Mouse (Mus musculus): ENCODE data around the gene Nfkbie.

DNA sequence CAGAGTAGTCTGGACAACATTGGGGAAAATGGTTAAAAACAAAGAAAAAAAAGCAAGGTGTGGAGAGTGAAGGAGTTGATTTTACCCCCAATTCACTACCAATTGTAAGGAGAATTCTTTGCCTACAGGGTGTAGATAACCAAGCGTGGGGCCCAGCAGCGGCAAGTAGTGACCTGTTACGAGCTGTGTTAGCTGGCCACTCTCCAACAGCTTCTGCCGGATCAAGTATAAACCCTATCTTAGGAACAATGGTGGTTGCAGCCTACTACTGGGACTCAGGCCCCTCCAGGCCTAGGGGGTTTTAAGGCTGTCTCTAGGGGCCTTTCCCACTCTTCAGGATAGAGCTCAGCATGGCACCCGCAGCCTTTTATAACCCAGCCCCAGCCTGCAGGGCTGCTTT lies 22.7 kb downstream of the Nfkbie start:
- TF ChIP-seq POLR2A (IDR thresholded peaks at IDR 0.05; ENCODE audit: low read depth, low read length), result no peak
- no peak for TF ChIP-seq CTCF (IDR thresholded peaks at IDR 0.05; ENCODE audit: extremely low read depth, insufficient read depth, insufficient read length, insufficient replicate concordance)

Data from spleen, adult 2 months (tissue).